In the genomic region with DNA sequence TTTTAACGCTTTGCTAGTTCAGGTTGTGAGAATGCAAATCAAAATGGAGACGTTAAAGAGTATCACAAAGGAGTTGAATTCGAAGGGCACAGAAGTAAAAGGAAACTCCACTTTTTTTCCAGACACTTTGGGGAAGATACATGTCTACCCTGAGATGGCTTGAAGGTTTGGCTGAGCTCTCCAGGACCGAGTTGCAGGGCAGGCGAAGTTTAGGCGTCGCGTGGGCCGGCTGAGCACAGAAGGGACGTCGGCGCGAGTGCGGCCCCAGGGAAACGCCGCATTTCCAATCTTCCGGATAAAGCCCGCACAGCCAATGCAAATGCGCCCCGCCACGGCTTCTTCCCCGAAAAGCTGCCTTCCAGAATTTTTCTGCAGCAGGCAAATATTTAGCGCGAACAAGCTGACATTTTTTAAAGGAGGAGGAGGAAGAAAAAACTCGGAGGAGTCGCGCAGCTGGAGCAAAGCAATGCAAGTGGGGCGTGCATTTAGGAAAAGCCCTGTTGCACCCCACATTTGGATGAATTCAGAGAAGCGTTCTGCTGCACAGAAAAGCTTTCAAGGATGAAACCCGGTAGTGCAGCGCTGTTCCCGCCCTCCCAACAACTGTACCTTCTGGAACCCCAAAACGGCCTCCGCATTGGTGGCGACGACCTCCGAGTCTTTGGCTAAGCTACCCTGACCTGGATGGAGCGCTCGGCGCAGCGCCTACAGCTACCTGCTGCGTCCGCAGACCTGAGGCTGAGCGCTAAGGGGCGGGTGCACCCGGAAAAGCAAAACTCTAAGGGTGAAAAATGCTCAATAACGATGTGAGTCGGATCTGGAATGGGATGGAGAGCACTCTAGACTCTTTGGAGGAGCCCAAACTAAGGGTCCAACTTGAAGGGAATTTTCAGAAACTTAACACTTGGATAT, we compare ENCODE assay signal across 8 mouse cellular contexts. TPM values are rescaled to one million over a fixed set of nuclear protein-coding genes. Genes with fewer than 3 reads are reported as not detected.
DNase-seq lines count a peak whose midpoint lies in the region; ATAC-seq and TF ChIP-seq lines count a peak whose summit lies in the region.

No protein-coding gene starts in this region.

- TF ChIP-seq CTCF in ES-Bruce4 (IDR thresholded peaks at IDR 0.05; ENCODE audit: low read depth, low read length) = no peak

- no peak for ATAC-seq in forebrain, embryonic 12.5 days (ENCODE audit: low FRiP score)
- ATAC-seq in limb, embryonic 15.5 days (ENCODE audit: insufficient number of reproducible peaks, low FRiP score, low TSS enrichment, low read depth) = no peak
- ATAC-seq in stomach, embryonic 15.5 days (ENCODE audit: insufficient read depth, low FRiP score, low read depth) = no peak

- TF ChIP-seq POLR2A in ES-Bruce4 (IDR thresholded peaks at IDR 0.05; ENCODE audit: insufficient read depth, low read length) = no peak

- no peak for TF ChIP-seq EP300 in ES-Bruce4 (IDR thresholded peaks at IDR 0.05; ENCODE audit: insufficient read depth, low read depth, low read length)

- DNase-seq in heart, embryonic 10.5 days (ENCODE audit: low spot score) = no peak
- no peak for DNase-seq in heart, postnatal 36 days
- no peak for DNase-seq in thymus, postnatal 10 days (ENCODE audit: low spot score in 2 of 2)
- DNase-seq in adipocyte (ENCODE audit: low spot score) = no peak

- no peaks in the 10 kb centered on the region for H3K9me3 ChIP-seq in heart, embryonic 10.5 days
- H3K9me3 ChIP-seq in ES-Bruce4 (replicated peaks; ENCODE audit: control insufficient read depth, insufficient read depth, low read length, poor library complexity, severe bottlenecking) = no peaks in the 10 kb centered on the region
- no peaks in the 10 kb centered on the region for H3K9me3 ChIP-seq in forebrain, embryonic 12.5 days
- H3K9me3 ChIP-seq in limb, embryonic 15.5 days = no peaks in the 10 kb centered on the region
- H3K9me3 ChIP-seq in stomach, embryonic 15.5 days = no peaks in the 10 kb centered on the region

- WGBS in heart, embryonic 10.5 days = under 1% methylated on average over 48 of the region's 48 CpGs
- under 1% methylated on average over 48 of the region's 48 CpGs for WGBS in forebrain, embryonic 12.5 days
- WGBS in limb, embryonic 15.5 days = under 1% methylated on average over 48 of the region's 48 CpGs
- under 1% methylated on average over 48 of the region's 48 CpGs for WGBS in stomach, embryonic 15.5 days

- H3K4me1 ChIP-seq in heart, embryonic 10.5 days = peaks cover 30% of the 10 kb centered on the region
- no peaks in the 10 kb centered on the region for H3K4me1 ChIP-seq in ES-Bruce4 (ENCODE audit: control insufficient read depth, insufficient read depth, low read length)
- H3K4me1 ChIP-seq in forebrain, embryonic 12.5 days = peaks cover 34% of the 10 kb centered on the region
- peaks cover 27% of the 10 kb centered on the region for H3K4me1 ChIP-seq in limb, embryonic 15.5 days
- no peaks in the 10 kb centered on the region for H3K4me1 ChIP-seq in stomach, embryonic 15.5 days

- H3K9ac ChIP-seq in ES-Bruce4 (ENCODE audit: low read depth, poor library complexity, severe bottlenecking) = no peak overlapping the region
- no peak overlapping the region for H3K9ac ChIP-seq in forebrain, embryonic 12.5 days
- 0 out of 2 replicates have a peak overlapping the region, but pooled peaks have one; percentile 3 for H3K9ac ChIP-seq in limb, embryonic 15.5 days
- no peak overlapping the region; the same call in 1 of the 2 replicates for H3K9ac ChIP-seq in stomach, embryonic 15.5 days

- H3K27me3 ChIP-seq in heart, embryonic 10.5 days (ENCODE audit: insufficient read depth, poor library complexity, severe bottlenecking) = peaks cover 78% of the 10 kb centered on the region
- peaks cover 28% of the 10 kb centered on the region for H3K27me3 ChIP-seq in ES-Bruce4 (ENCODE audit: control insufficient read depth, insufficient read depth, low read length, poor library complexity, severe bottlenecking)
- H3K27me3 ChIP-seq in forebrain, embryonic 12.5 days = peaks cover 73% of the 10 kb centered on the region
- peaks cover 58% of the 10 kb centered on the region for H3K27me3 ChIP-seq in limb, embryonic 15.5 days
- H3K27me3 ChIP-seq in stomach, embryonic 15.5 days (replicated peaks) = peaks cover 51% of the 10 kb centered on the region

- H3K27ac ChIP-seq in heart, embryonic 10.5 days = no peak overlapping the region
- no peak overlapping the region for H3K27ac ChIP-seq in ES-Bruce4 (ENCODE audit: insufficient read depth, low read length)
- H3K27ac ChIP-seq in forebrain, embryonic 12.5 days = no peak overlapping the region
- H3K27ac ChIP-seq in limb, embryonic 15.5 days = peak overlapping the region; percentile 43
- H3K27ac ChIP-seq in stomach, embryonic 15.5 days = peak overlapping the region; percentile 62

- H3K4me3 ChIP-seq in heart, embryonic 10.5 days = peak overlapping the region; percentile 57
- H3K4me3 ChIP-seq in ES-Bruce4 (ENCODE audit: low read depth, low read length) = peak overlapping the region; percentile 36
- peak overlapping the region; percentile 35 for H3K4me3 ChIP-seq in forebrain, embryonic 12.5 days (replicated peaks)
- peak overlapping the region; percentile 43 for H3K4me3 ChIP-seq in limb, embryonic 15.5 days
- H3K4me3 ChIP-seq in stomach, embryonic 15.5 days (replicated peaks) = peak overlapping the region; percentile 41

- peak overlapping the region; percentile 54 for H3K4me2 ChIP-seq in forebrain, embryonic 12.5 days
- H3K4me2 ChIP-seq in limb, embryonic 15.5 days = peak overlapping the region; percentile 62
- H3K4me2 ChIP-seq in stomach, embryonic 15.5 days = peak overlapping the region; percentile 56

- H3K36me3 ChIP-seq in heart, embryonic 10.5 days = no peaks in the 10 kb centered on the region
- H3K36me3 ChIP-seq in ES-Bruce4 (ENCODE audit: control insufficient read depth, insufficient read depth, low read length, poor library complexity, severe bottlenecking) = no peaks in the 10 kb centered on the region
- H3K36me3 ChIP-seq in forebrain, embryonic 12.5 days (replicated peaks) = no peaks in the 10 kb centered on the region
- no peaks in the 10 kb centered on the region for H3K36me3 ChIP-seq in limb, embryonic 15.5 days
- no peaks in the 10 kb centered on the region for H3K36me3 ChIP-seq in stomach, embryonic 15.5 days

- intact Hi-C loops in heart, postnatal 36 days (cut with DNase I) = loop anchor here (10.0 kb wide), 1 partner anchor 229 kb away; a partner anchor contains a TSS

RNA-seq across cellular contexts. Expression of a gene that starts 1.9 kb away (rescaled TPM):
- 0.04 and 0.29 TPM in 2 replicates for polyA plus RNA-seq in heart, embryonic 10.5 days (2016; fragmentation: Nextera tagmentation; extraction: Ambion mirVana)
- total RNA-seq in heart, postnatal 36 days (2021) = under 1 TPM in 1 of 2 experiments, not detected in 1; 0.14 TPM
- polyA plus RNA-seq in ES-Bruce4 (2011; ENCODE audit: insufficient read depth, insufficient read length, low read depth, missing spikeins) = not detected in 2 replicates
- polyA plus RNA-seq in forebrain, embryonic 12.5 days (2016; fragmentation: Nextera tagmentation; extraction: Ambion mirVana) = 2.7 and 3.8 TPM in 2 replicates
- polyA plus RNA-seq in limb, embryonic 15.5 days (2015; fragmentation: Nextera tagmentation; extraction: Ambion mirVana) = 5.3 and 7.1 TPM in 2 replicates
- polyA plus RNA-seq in stomach, embryonic 15.5 days (2015; fragmentation: Nextera tagmentation; extraction: Ambion mirVana) = 6.5 and 7.0 TPM in 2 replicates

RNA-seq across cellular contexts. Expression of a gene that starts 53.9 kb away (rescaled TPM):
- polyA plus RNA-seq in heart, embryonic 10.5 days (2016; fragmentation: Nextera tagmentation; extraction: Ambion mirVana) = 0.12 and 0.14 TPM in 2 replicates
- total RNA-seq in heart, postnatal 36 days (2021) = not detected
- polyA plus RNA-seq in ES-Bruce4 (2011; ENCODE audit: insufficient read depth, insufficient read length, low read depth, missing spikeins) = 0.87 and 1.5 TPM in 2 replicates
- polyA plus RNA-seq in forebrain, embryonic 12.5 days (2016; fragmentation: Nextera tagmentation; extraction: Ambion mirVana) = 0.36 and 0.92 TPM in 2 replicates
- polyA plus RNA-seq in limb, embryonic 15.5 days (2015; fragmentation: Nextera tagmentation; extraction: Ambion mirVana) = 1.4 and 1.7 TPM in 2 replicates
- 0.30 and 0.72 TPM in 2 replicates for polyA plus RNA-seq in stomach, embryonic 15.5 days (2015; fragmentation: Nextera tagmentation; extraction: Ambion mirVana)

Comparison
In these comparisons a context has a peak if more than half of its experiments do, and no peak if none do; other contexts are left out.
1. H3K27ac ChIP-seq: peak in limb, embryonic 15.5 days (single experiment) and stomach, embryonic 15.5 days (single experiment); none in heart, embryonic 10.5 days (single experiment), ES-Bruce4 (single experiment) and forebrain, embryonic 12.5 days (single experiment).
2. Peak in every context shown above with its lines, with median percentiles within 50 percentile points of each other: H3K4me3 ChIP-seq and H3K4me2 ChIP-seq.